Mouse (Mus musculus) fat pad, adult 2 months (tissue): Measurements from ENCODE around the gene Mybpc2.

ENCODE experiments used
- DNase-seq: peaks from one replicate; pipeline ENCODE4 v3.0.0-alpha.2; 2011; ENCODE audit warnings: low read depth, low spot score; ENCODE audit errors: extremely low read depth

The Mybpc2 gene

GRCm38 (mm10) chr7:44465111-44465510 lies 59.3 kb downstream of the Mybpc2 start, which contains the start of gene Aspdh:
Gene Aspdh, plus strand, starts transcription at chr7:44465391.
- no peak for DNase-seq

- no peak for DNase-seq
Observed at GRCm38 (mm10) chr7:44464511-44464910, 59.9 kb downstream of the Mybpc2 start.

GRCm38 (mm10) chr7:44463556-44464225 lies 60.8 kb downstream of the Mybpc2 start:
- no peak for DNase-seq

GRCm38 (mm10) chr7:44463056-44463425 lies 61.4 kb downstream of the Mybpc2 start:
- no peak for DNase-seq

- no peak for DNase-seq
Observed at GRCm38 (mm10) chr7:44462218-44463055, 62.0 kb downstream of the Mybpc2 start.

GRCm38 (mm10) chr7:44461503-44462217 lies 62.8 kb downstream of the Mybpc2 start:
- DNase-seq = no peak

GRCm38 (mm10) chr7:44460767-44461502 lies 63.5 kb downstream of the Mybpc2 start:
- no peak for DNase-seq

GRCm38 (mm10) chr7:44460067-44460466 lies 64.4 kb downstream of the Mybpc2 start:
- no peak for DNase-seq

GRCm38 (mm10) chr7:44456302-44456701 lies 68.2 kb downstream of the Mybpc2 start:
- no peak for DNase-seq

- no peak for DNase-seq
Observed at GRCm38 (mm10) chr7:44453256-44453655, 71.2 kb downstream of the Mybpc2 start.
